Mouse (Mus musculus): ENCODE results near the gene Myl4. TPM values are rescaled to one million over a fixed set of nuclear protein-coding genes. Genes with fewer than 3 reads are reported as not detected.
A peak's percentile ranks its signal among the peaks of the same experiment; 100 is the strongest.
"Not testable (repeated sequence)": the region's sequence is repeated elsewhere in the genome, so short reads cannot be mapped to it uniquely, and the experiment has no call there.

Gene Myl4
- total RNA-seq, 2 experiments from 2014 or later, result 4.5 to 6.4 TPM

DNA sequence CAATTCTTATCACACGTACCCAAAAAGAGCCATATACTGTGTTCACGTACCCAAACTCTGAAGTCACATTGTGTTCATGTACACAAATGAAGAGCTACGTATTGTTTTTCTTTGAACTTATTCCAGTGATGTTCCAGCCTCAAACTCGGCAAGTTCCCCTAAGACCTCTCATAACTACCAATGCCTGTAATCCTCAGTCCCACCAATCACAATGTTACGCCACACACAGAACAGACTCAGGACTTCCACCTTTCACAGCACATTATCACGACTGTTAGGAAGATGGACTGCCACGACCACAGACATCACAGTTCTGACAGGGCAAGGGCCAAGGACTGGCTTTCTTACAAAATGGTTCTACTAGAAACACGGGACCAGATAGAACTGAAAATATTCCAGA lies 20.1 kb downstream of the Myl4 start:
- not testable (repeated sequence) for DNase-seq (ENCODE audit: low spot score in 2 of 2)

DNA sequence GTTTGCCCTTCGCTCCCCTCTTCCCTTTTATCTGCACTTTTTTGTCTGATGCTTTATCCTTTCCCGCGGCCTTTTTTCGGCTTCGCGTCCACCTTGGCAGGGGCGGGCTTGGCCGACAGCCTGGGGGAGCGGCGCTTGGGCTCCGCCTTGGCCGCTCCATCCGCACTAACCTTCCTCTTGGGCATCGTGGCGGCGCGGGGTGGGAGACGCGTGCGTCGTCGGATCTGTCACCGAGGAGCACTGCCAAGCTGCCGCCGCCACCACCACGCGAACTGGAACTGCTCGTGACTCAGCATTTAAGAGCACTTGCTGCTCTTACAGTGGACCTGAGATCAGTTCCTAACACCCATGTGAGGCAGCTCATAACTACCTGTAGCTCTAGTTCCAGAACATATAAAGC lies 20.9 kb downstream of the Myl4 start:
- peak; percentile 40 to 43 for DNase-seq (ENCODE audit: low spot score in 2 of 2)

GRCm38 (mm10) chr11:104572091-104572490 lies 21.6 kb downstream of the Myl4 start:
- DNase-seq (ENCODE audit: low spot score in 2 of 2), result no peak

DNA sequence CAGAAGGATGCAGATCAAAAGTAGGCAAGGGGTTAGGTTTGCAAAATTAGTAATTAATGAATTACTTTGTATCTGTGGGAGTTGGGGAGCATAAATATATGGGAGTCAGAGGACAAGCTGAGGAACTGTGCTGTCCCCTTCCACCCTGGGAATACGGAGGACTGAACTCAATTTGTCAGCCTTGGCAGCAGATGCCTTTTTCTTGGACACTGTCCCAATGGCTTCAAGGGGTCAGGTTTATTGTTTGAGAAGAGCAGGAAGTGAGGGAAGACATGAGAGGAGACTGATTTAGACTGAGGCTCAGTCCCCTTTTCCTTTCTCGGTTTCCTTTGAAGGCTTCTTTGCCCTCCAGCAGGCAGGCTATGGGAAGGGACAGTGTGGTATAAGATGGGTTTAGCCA lies 22.1 kb downstream of the Myl4 start:
- no peak for DNase-seq (ENCODE audit: low spot score in 2 of 2)

DNA sequence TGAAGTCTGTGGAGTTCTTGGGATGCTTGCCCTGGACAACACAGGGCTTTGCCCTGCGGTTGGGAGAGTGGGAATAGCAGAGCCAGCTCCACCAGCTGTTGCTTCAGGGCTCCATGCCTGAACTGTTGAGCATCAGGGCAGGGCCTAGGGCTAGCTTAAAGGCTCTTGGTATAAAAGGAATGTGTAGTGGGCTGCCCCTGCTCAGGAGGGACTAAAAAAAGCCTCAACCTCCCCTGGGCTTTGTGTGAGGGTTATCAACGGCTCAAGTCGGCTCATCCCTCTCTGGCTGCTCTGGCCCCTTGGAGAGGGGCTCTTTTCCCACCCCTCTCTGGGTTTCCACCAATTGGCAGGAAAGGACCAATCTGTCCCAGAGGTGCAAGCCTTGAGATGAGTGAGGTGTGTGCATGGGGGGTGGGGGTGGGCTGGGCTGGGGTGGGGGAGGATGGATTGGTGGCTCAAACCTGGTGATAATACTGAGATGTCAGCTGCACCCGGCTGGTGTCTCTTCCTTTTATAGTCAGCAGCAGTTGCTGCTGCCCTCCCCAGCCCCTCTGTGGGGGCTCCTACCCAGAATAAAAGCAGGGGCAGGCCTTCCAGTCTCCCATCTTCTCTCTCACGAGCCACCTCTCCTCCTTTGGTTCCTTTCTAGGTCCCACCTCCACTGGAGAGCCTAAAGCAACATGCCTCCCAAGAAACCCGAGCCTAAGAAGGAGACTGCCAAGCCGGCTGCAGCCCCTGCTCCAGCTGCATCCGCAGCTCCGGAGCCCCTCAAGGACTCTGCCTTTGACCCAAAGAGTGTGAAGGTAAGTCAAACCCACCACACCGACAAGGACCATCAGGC lies 26.5 kb downstream of the Myl4 start:
- DNase-seq (ENCODE audit: low spot score in 2 of 2), result no peak

- no peak for DNase-seq (ENCODE audit: low spot score in 2 of 2)
Measured at GRCm38 (mm10) chr11:104578074-104578473, 27.6 kb downstream of the Myl4 start.

DNA sequence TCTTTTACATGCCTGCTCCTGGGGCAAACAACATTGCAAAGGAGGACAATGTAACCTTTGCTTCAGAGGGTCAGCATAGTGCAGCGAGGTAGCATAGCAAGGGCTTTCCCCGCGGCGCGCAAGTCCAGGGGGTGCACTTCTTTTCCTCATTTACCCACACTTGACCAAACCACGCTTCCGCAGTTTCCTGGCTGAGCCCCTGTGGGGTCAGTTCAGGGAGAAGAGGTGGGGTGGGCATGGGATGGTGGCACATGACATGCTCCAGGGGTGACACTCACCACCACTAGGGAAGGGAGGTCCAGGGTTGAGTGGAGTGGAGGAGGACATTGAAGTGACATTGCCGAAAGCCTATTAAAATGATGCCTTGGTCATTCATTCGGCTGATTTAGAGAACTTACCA lies 28.6 kb downstream of the Myl4 start:
- DNase-seq (ENCODE audit: low spot score in 2 of 2), result no peak

DNA sequence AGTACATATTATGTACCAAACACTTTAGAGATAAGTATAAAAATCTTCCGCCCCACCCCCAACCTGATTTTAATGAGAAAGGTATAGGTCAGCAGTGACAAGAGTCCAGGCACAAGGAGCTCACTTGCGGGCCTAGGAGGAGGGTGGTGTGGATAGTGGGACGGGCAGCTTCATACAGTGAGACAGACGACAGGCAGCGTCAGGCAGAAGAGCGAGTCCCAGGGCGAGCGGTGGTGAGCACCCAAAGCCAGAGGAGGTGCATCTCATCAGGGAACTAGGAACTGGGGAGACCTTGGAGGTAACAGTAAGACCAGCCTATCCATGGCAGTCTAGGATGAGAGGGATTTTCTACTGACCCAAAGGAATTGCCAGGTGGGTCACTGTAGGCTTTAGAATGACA lies 29.1 kb downstream of the Myl4 start:
- DNase-seq (ENCODE audit: low spot score in 2 of 2), result no peak

DNA sequence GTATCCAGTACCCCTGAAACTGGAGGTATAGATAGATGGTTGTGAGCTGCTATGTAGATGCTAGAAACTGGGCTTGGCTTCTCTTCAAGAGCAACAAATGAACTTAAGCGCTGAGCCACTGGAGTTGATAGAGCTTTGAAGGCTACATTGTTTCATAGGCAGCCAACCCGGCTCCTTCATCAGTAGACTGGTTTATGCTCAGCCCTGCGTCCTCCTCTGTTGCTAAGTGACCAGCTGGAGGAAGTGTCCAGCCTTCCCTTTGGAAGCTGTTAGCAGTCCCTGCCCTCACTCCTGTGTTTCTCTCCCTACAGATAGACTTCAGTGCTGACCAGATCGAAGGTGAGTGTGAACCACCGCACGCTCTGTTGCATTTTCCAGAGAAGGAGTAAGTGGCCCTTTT lies 29.6 kb downstream of the Myl4 start:
- DNase-seq (ENCODE audit: low spot score in 2 of 2), result no peak

GRCm38 (mm10) chr11:104580606-104581005 lies 30.1 kb downstream of the Myl4 start:
- DNase-seq (ENCODE audit: low spot score in 2 of 2), result peak in 1 of 2 experiments; percentile 41

- DNase-seq (ENCODE audit: low spot score in 2 of 2), result no peak
Measured at GRCm38 (mm10) chr11:104581446-104582307, 31.2 kb downstream of the Myl4 start.

- DNase-seq (ENCODE audit: low spot score in 2 of 2), result no peak
Measured at GRCm38 (mm10) chr11:104582308-104582606, 31.8 kb downstream of the Myl4 start.

GRCm38 (mm10) chr11:104582630-104583364 lies 32.3 kb downstream of the Myl4 start:
- DNase-seq (ENCODE audit: low spot score in 2 of 2), result no peak

DNA sequence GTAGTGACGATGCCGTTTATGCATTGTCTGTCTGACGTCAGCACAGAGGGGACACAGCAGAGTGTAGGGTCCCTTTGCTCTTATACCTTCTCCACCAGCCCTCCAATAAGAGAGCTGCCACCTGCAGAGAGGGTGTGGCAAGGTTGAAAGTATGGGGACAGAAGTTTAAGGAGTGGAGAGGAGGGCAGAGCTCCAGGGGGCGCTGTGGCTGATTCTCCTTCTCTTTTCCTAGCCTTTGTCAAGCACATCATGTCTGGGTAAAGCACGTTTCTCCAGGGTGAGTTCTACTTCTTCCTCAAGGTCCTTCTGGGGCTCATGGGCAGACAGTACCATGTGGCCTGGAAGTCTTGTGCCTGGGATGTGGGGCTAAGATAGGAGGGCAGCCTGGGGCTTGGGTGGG lies 35.0 kb downstream of the Myl4 start:
- no peak for DNase-seq (ENCODE audit: low spot score in 2 of 2)

GRCm38 (mm10) chr11:104587904-104588303 lies 37.4 kb downstream of the Myl4 start:
- DNase-seq (ENCODE audit: low spot score in 2 of 2), result no peak

- no peak for DNase-seq (ENCODE audit: low spot score in 2 of 2)
Measured at GRCm38 (mm10) chr11:104588513-104588912, 38.0 kb downstream of the Myl4 start.

GRCm38 (mm10) chr11:104589570-104589969 lies 39.1 kb downstream of the Myl4 start:
- DNase-seq (ENCODE audit: low spot score in 2 of 2), result no peak

DNA sequence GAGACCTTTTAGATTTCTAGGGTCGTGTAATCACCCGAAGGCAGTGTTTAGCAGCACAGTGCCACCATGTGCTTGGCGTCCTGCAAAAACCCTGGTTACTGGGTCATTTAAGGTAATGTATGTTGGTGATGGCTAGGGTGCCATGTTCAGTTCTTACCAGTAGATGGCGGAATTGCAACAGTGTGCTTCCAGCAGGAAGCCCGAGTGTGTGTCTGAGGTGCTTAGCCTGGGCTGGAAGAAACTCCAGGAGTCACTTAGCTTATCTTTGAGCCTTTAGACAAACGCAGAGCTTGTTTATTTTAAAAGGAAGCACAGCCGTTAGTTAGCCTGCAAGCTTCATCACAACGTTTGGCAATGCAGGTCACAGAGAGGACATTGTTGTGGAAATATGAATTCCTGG lies 39.7 kb downstream of the Myl4 start:
- DNase-seq (ENCODE audit: low spot score in 2 of 2), result peak; percentile 80 to 84

DNA sequence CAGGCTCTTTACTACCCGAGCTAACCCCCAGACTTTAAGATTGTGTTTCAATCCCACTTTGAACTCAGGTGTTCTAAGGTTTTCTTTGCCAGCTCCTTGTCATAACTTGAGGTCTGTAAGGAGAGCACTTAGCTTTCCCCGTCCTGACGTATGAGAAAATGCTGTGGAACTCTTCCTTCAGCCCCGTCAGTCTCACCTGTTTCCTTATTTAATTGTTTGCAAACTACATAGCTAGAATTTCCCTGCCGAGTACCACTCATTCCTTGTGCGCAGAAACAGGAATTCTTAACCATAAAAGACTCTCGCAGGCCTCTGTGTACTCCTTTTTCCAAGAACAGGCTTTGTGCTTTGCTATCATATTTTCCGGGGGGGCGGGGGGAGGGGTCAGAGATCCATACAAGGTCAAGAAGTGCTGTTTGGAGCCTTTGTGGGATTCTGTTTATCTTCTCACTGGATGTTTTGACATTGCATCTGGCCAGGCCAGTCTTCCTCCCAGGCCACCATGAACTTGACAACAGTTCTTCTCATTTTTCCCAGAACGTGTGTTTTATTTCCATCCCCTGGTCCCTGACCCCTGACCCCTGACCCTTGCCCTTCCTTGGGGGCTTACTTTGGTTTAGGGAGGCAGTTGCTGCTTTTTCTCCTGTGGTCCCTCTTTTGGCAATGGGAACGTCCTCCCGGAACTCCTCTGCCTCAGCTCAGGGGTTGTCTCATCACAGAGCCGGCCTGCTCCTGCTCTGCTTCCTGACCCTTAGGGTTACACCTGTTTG lies 41.8 kb downstream of the Myl4 start:
- DNase-seq (ENCODE audit: low spot score in 2 of 2), result no peak

- DNase-seq (ENCODE audit: low spot score in 2 of 2), result no peak
Measured at GRCm38 (mm10) chr11:104596365-104596764, 45.9 kb downstream of the Myl4 start.
